Mouse (Mus musculus) MEL (cell line): ENCODE measurements around the gene Nf2. TPM values are rescaled to one million over a fixed set of nuclear protein-coding genes. Genes with fewer than 3 reads are reported as not detected.

Experiments
- DNase-seq: peaks from one replicate; pipeline ENCODE4 v3.0.0; 2011; ENCODE audit warnings: low read depth, low spot score
- H3K27ac ChIP-seq: 2 replicates; pipeline ENCODE4 v1.5.1; 2012; ENCODE audit warnings: low read depth, mild to moderate bottlenecking, control low read depth, low read length, moderate library complexity; ENCODE audit not compliant: control insufficient read depth
- H3K27me3 ChIP-seq, 2 experiments: fragments of 150-350 bp in 1 of 2; sonication (generic) in 1 of 2; 2 replicates each; pipeline ENCODE4 v1.6.1; 2012; ENCODE audit warnings: low read length in 2 of 2, mild to moderate bottlenecking in 2 of 2, improper control_type of control experiment in 1 of 2, moderate library complexity in 1 of 2; ENCODE audit not compliant: insufficient read depth in 2 of 2, control insufficient read depth in 1 of 2
- H3K36me3 ChIP-seq, 2 experiments: 2 replicates each; pipeline ENCODE4 v1.6.1; 2012 to 2014; ENCODE audit warnings: low read length in 2 of 2, improper control_type of control experiment in 1 of 2, inconsistent platforms in 1 of 2, mild to moderate bottlenecking in 1 of 2; ENCODE audit not compliant: insufficient read depth in 2 of 2, control insufficient read depth in 1 of 2
- H3K4me1 ChIP-seq, 2 experiments: fragments of 150-350 bp in 1 of 2; sonication (generic) in 1 of 2; 2 replicates each; pipeline ENCODE4 v1.6.1; 2012; ENCODE audit warnings: low read length in 2 of 2, improper control_type of control experiment in 1 of 2, mild to moderate bottlenecking in 1 of 2; ENCODE audit not compliant: insufficient read depth in 2 of 2, control insufficient read depth in 1 of 2
- H3K4me3 ChIP-seq, 2 experiments: fragments of 150-350 bp in 1 of 2; sonication (generic) in 1 of 2; 2 replicates each; pipeline ENCODE4 v1.5.1; 2012; ENCODE audit warnings: low read depth in 2 of 2, low read length in 2 of 2, mild to moderate bottlenecking in 2 of 2, moderate library complexity in 2 of 2, control low read depth in 1 of 2, improper control_type of control experiment in 1 of 2; ENCODE audit not compliant: control insufficient read depth in 1 of 2, insufficient read depth in 1 of 2
- H3K79me2 ChIP-seq: 2 replicates; pipeline ENCODE4 v1.6.1; 2012; ENCODE audit warnings: mild to moderate bottlenecking, low read length, moderate library complexity; ENCODE audit not compliant: control insufficient read depth, poor library complexity, insufficient read depth
- H3K9ac ChIP-seq: 2 replicates; pipeline ENCODE4 v1.6.1; 2012; ENCODE audit warnings: low read depth, mild to moderate bottlenecking, control low read depth, low read length, moderate library complexity; ENCODE audit not compliant: control insufficient read depth, poor library complexity, severe bottlenecking
- H3K9me3 ChIP-seq: fragments of 150-350 bp; sonication (generic); replicated peaks from 2 replicates; pipeline ENCODE4 v1.6.1; 2012; ENCODE audit warnings: mild to moderate bottlenecking, low read length, improper control_type of control experiment, moderate library complexity; ENCODE audit not compliant: insufficient read depth
- CHD1 ChIP-seq: IDR thresholded peaks from 2 replicates; pipeline ENCODE4 v1.6.1; 2012; ENCODE audit warnings: low read depth, mild to moderate bottlenecking, inconsistent platforms, low read length, improper control_type of control experiment
- E2F4 ChIP-seq: IDR thresholded peaks from 2 replicates; pipeline ENCODE4 v1.6.1; 2011; ENCODE audit warnings: low read depth, low read length, improper control_type of control experiment, borderline replicate concordance
- EP300 ChIP-seq, 2 experiments: IDR thresholded peaks; 2 replicates each; pipeline ENCODE4 v1.6.1; 2011; ENCODE audit warnings: improper control_type of control experiment in 2 of 2, low read length in 2 of 2, low read depth in 1 of 2, mild to moderate bottlenecking in 1 of 2
- ETS1 ChIP-seq: IDR thresholded peaks from 2 replicates; pipeline ENCODE4 v1.6.1; 2012; ENCODE audit warnings: low read depth, mild to moderate bottlenecking, inconsistent platforms, low read length, improper control_type of control experiment, moderate library complexity
- GABPA ChIP-seq: IDR thresholded peaks from 2 replicates; pipeline ENCODE4 v1.6.1; 2012; ENCODE audit warnings: low read depth, mild to moderate bottlenecking, inconsistent platforms, low read length, improper control_type of control experiment, moderate library complexity
- HCFC1 ChIP-seq: IDR thresholded peaks from 2 replicates; pipeline ENCODE4 v1.6.1; 2012; ENCODE audit warnings: low read depth, mild to moderate bottlenecking, inconsistent platforms, low read length, improper control_type of control experiment, moderate library complexity
- MAX ChIP-seq: IDR thresholded peaks from 2 replicates; pipeline ENCODE4 v1.6.1; 2011; ENCODE audit warnings: low read length, improper control_type of control experiment
- MXI1 ChIP-seq: IDR thresholded peaks from 2 replicates; pipeline ENCODE4 v1.6.1; 2011; ENCODE audit warnings: mild to moderate bottlenecking, low read depth, low read length, improper control_type of control experiment
- MYC ChIP-seq: IDR thresholded peaks from 2 replicates; pipeline ENCODE4 v1.6.1; 2011; ENCODE audit warnings: low read depth, mild to moderate bottlenecking, low read length, improper control_type of control experiment, moderate library complexity
- NRF1 ChIP-seq: IDR thresholded peaks from 2 replicates; pipeline ENCODE4 v1.6.1; 2014; ENCODE audit warnings: low read depth, mild to moderate bottlenecking, inconsistent platforms, low read length, improper control_type of control experiment, moderate library complexity; ENCODE audit not compliant: poor library complexity, insufficient read depth, severe bottlenecking
- POLR2A ChIP-seq, 2 experiments: IDR thresholded peaks; 2 replicates each; pipeline ENCODE4 v1.6.1; 2011 to 2012; ENCODE audit warnings: low read length in 2 of 2, mild to moderate bottlenecking in 2 of 2, control low read depth in 1 of 2, improper control_type of control experiment in 1 of 2, low read depth in 1 of 2, moderate library complexity in 1 of 2; ENCODE audit not compliant: control insufficient read depth in 1 of 2, insufficient read depth in 1 of 2, poor library complexity in 1 of 2
- POLR2AphosphoS2 ChIP-seq: IDR thresholded peaks from 2 replicates; pipeline ENCODE4 v1.6.1; 2011; ENCODE audit warnings: low read length, improper control_type of control experiment
- RAD21 ChIP-seq: IDR thresholded peaks from 2 replicates; pipeline ENCODE4 v1.6.1; 2011; ENCODE audit warnings: mild to moderate bottlenecking, low read depth, low read length, improper control_type of control experiment
- SIN3A ChIP-seq: IDR thresholded peaks from 2 replicates; pipeline ENCODE4 v1.6.1; 2012; ENCODE audit warnings: low read length, improper control_type of control experiment, inconsistent platforms
- SMC3 ChIP-seq: IDR thresholded peaks from 2 replicates; pipeline ENCODE4 v1.6.1; 2011; ENCODE audit warnings: low read depth, low read length, improper control_type of control experiment
- polyA plus RNA-seq, 2 experiments: library from polyadenylated mRNA; stranded (reverse) in 1 of 2; unstranded in 1 of 2; fragments of >175 nt in 1 of 2; fragments of >200 nt in 1 of 2; gene quantifications; 2 replicates each; pipeline versions ENCODE4 v1.2.1 to v1.2.4; 2012; ENCODE audit warnings: low replicate concordance in 2 of 2, low read depth in 1 of 2; ENCODE audit not compliant: insufficient read length in 2 of 2, insufficient read depth in 1 of 2, missing spikeins in 1 of 2
- total RNA-seq: library from RNA; depleted of rRNA; stranded (reverse); fragments of 300-350 nt; gene quantifications from 2 replicates; pipeline ENCODE4 v1.2.3, GENCODE M21; 2012

Gene Nf2
- total and polyA plus RNA-seq, 3 experiments, result 73.6 to 246 (median 95.6) TPM

- no peak overlapping the region for H3K9ac ChIP-seq
- no peaks in the 10 kb centered on the region for H3K79me2 ChIP-seq
- H3K36me3 ChIP-seq, result no peaks in the 10 kb centered on the region
- DNase-seq, result no peak
- no peak for TF ChIP-seq GABPA
- H3K4me3 ChIP-seq, result no peak overlapping the region
- H3K27me3 ChIP-seq, result peaks cover 11 to 13% of the 10 kb centered on the region in 2 experiments
- H3K4me1 ChIP-seq, result 0 out of 4 replicates have a peak, but pooled peaks cover 0 to 3% of the 10 kb centered on the region in 2 experiments
- no peak overlapping the region for H3K27ac ChIP-seq
- H3K9me3 ChIP-seq, result no peaks in the 10 kb centered on the region
These were observed 13.4 kb upstream of the Nf2 start for GRCm38 (mm10) chr11:4862730-4863129.

DNA sequence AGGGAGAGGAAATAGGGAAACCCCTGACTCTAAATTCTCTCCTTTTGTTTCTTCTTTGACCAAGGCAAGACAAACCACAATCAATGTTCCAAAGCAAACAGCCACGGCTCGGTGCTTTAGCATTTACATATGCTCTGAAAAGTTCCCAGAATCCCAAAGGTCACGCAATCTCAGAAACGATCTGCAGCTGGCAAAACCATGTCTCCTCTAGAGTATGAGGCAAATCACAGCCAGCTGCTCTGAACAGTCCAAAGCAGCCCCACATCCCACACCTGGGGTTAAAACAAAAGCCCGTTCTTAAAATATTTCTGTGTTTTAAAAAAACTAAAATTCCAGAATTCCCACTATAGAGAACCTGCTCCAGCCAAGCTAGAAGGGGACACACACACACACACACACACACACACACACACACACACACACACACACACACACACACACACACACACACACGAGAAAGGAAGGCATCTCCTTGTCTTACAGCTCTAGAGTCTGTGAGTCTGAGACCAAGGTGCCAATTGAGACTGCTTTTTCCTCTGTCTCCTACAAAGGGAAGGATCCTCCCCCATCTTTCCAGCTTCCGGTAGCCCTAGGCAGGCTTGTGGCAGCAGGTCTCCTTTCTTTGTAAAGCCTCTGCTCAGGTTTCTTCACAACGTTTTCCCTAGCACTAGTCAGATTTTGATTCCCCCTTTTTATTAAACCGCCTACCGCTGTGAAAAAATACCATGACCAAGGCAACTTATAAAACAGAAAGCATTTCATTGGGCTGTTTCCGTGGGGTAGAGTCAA lies 12.7 kb upstream of the Nf2 start:
- H3K27ac ChIP-seq, result no peak overlapping the region
- H3K27me3 ChIP-seq, result peaks cover 13 to 15% of the 10 kb centered on the region in 2 experiments
- H3K9ac ChIP-seq, result no peak overlapping the region
- no peak for DNase-seq
- H3K79me2 ChIP-seq, result no peaks in the 10 kb centered on the region
- 0 out of 4 replicates have a peak, but pooled peaks cover 0 to 3% of the 10 kb centered on the region in 2 experiments for H3K4me1 ChIP-seq
- no peak overlapping the region for H3K4me3 ChIP-seq
- no peaks in the 10 kb centered on the region for H3K36me3 ChIP-seq
- no peaks in the 10 kb centered on the region for H3K9me3 ChIP-seq
- TF ChIP-seq CHD1 (no peak), RAD21 (no peak), NRF1 (no peak), MAX (no peak), POLR2A (IDR thresholded peaks at IDR 0.05; ENCODE audit: control insufficient read depth in 1 of 2, insufficient read depth in 1 of 2, low read depth in 1 of 2, low read length in 2 of 2, poor library complexity in 1 of 2) (no peak), HCFC1 (no peak), ETS1 (no peak), MYC (no peak), EP300 (IDR thresholded peaks at IDR 0.05; ENCODE audit: low read depth in 1 of 2, low read length in 2 of 2) (no peak), POLR2AphosphoS2 (no peak), E2F4 (no peak), MXI1 (no peak), SIN3A (no peak), SMC3 (no peak)
